In the genomic region with DNA sequence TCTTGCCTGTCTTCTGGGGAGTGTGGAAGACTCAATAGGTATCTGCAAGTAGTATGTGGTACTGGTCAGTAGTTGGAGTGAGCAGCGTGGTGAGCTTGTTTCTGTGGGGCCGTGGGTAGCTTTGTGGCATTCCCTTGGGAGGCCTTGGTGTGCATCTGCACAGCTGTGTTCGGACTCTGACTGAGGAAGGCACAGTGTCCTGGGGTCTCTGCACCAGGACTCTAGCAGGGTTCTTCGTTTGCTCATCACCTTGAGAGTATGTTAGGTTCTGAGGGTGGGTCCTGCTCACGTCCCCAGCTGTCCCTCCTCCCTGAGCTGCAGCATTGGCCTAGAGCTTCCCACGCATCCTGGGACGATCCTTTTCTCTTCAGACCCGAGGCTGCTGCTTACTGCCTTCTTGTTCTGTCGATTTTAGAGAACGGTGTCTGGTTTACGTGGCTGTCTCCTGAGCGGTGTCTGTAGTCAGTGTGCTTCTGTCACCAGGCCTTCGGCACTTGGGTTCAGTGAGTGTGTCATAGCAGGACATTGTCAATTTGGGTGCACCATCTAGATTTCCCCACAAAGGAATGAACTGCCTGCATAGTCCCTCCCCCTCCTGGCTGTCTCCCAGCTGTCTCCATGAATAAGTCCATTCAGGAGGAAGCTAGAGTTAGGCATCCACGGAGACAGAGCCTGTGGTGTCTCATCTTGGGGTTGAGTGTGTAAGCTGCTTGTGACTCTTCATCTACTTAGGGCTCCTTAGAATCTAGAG, we compare ENCODE assay signal across 10 mouse cellular contexts. TPM values are rescaled to one million over a fixed set of nuclear protein-coding genes. Genes with fewer than 3 reads are reported as not detected.
DNase-seq lines count a peak whose midpoint lies in the region; ATAC-seq and TF ChIP-seq lines count a peak whose summit lies in the region.
"Had no signal": no experiment of that assay in that cellular context is flagged by ENCODE, and none has a peak within 500 bp of the region (broad histone marks: within the 10 kb centered on the region; RNA-seq: fewer than 3 reads in every experiment).

No protein-coding gene starts in this region.

- TF ChIP-seq POLR2A in olfactory bulb, adult 2 months (IDR thresholded peaks at IDR 0.05; ENCODE audit: insufficient read depth, low read depth, low read length), result no peak

- no peak overlapping the region for H3K9ac ChIP-seq in embryonic facial prominence, embryonic 12.5 days
- no peak overlapping the region for H3K9ac ChIP-seq in midbrain, embryonic 12.5 days (replicated peaks)
- no peak overlapping the region for H3K9ac ChIP-seq in hindbrain, embryonic 14.5 days
- H3K9ac ChIP-seq: liver, embryonic 13.5 days had no signal

- H3K4me1 ChIP-seq in embryonic facial prominence, embryonic 12.5 days, result no peaks in the 10 kb centered on the region
- H3K4me1 ChIP-seq in embryonic facial prominence, embryonic 10.5 days, result no peaks in the 10 kb centered on the region
- H3K4me1 ChIP-seq in midbrain, embryonic 12.5 days, result peaks cover 5% of the 10 kb centered on the region; the same call in 1 of the 2 replicates
- H3K4me1 ChIP-seq in midbrain, embryonic 10.5 days, result peaks cover 5% of the 10 kb centered on the region; the same call in 1 of the 2 replicates
- no peaks in the 10 kb centered on the region; the same call in 1 of the 2 replicates for H3K4me1 ChIP-seq in hindbrain, embryonic 14.5 days (replicated peaks; ENCODE audit: control insufficient read depth, insufficient read depth, low read length)
- peaks cover 25% of the 10 kb centered on the region for H3K4me1 ChIP-seq in olfactory bulb, adult 2 months (ENCODE audit: control insufficient read depth, insufficient read depth, low read length)
- H3K4me1 ChIP-seq: liver, embryonic 13.5 days had no signal

- DNase-seq in embryonic facial prominence, embryonic 10.5 days (ENCODE audit: low spot score), result no peak
- no peak for DNase-seq in midbrain, embryonic 10.5 days (ENCODE audit: low spot score)
- DNase-seq in hindbrain, embryonic 14.5 days (ENCODE audit: low spot score), result peak; percentile 43
- no peak for DNase-seq in gastrocnemius, postnatal 10 days
- no peak for DNase-seq in T-cell, adult 2 months (ENCODE audit: low spot score)
- DNase-seq: liver, embryonic 13.5 days had no signal

- no peak overlapping the region for H3K27ac ChIP-seq in embryonic facial prominence, embryonic 12.5 days
- no peak overlapping the region for H3K27ac ChIP-seq in embryonic facial prominence, embryonic 10.5 days (replicated peaks)
- H3K27ac ChIP-seq in midbrain, embryonic 12.5 days (replicated peaks), result peak overlapping the region; percentile 6; the same call in 1 of the 2 replicates
- H3K27ac ChIP-seq in midbrain, embryonic 10.5 days (replicated peaks), result no peak overlapping the region
- no peak overlapping the region for H3K27ac ChIP-seq in hindbrain, embryonic 14.5 days
- H3K27ac ChIP-seq in olfactory bulb, adult 2 months (ENCODE audit: insufficient read depth, low read depth, low read length), result peak overlapping the region; percentile 72
- H3K27ac ChIP-seq: liver, embryonic 13.5 days had no signal

- no peak overlapping the region for H3K4me3 ChIP-seq in embryonic facial prominence, embryonic 12.5 days
- no peak overlapping the region for H3K4me3 ChIP-seq in embryonic facial prominence, embryonic 10.5 days
- no peak overlapping the region for H3K4me3 ChIP-seq in midbrain, embryonic 12.5 days
- H3K4me3 ChIP-seq in midbrain, embryonic 10.5 days, result no peak overlapping the region
- no peak overlapping the region for H3K4me3 ChIP-seq in hindbrain, embryonic 14.5 days (replicated peaks; ENCODE audit: low read length)
- H3K4me3 ChIP-seq in olfactory bulb, adult 2 months (ENCODE audit: insufficient read depth, low read depth, low read length), result no peak overlapping the region
- H3K4me3 ChIP-seq: liver, embryonic 13.5 days had no signal

- 78% methylated on average over 14 of the region's 14 CpGs for WGBS in embryonic facial prominence, embryonic 12.5 days
- 81% methylated on average over 14 of the region's 14 CpGs for WGBS in embryonic facial prominence, embryonic 10.5 days
- WGBS in midbrain, embryonic 12.5 days, result 84% methylated on average over 14 of the region's 14 CpGs
- WGBS in midbrain, embryonic 10.5 days, result 89% methylated on average over 14 of the region's 14 CpGs
- WGBS in hindbrain, embryonic 14.5 days, result 71% methylated on average over 14 of the region's 14 CpGs
- 38% methylated on average over 14 of the region's 14 CpGs for WGBS in olfactory bulb, adult 2 months

- no peaks in the 10 kb centered on the region for H3K9me3 ChIP-seq in embryonic facial prominence, embryonic 12.5 days
- no peaks in the 10 kb centered on the region for H3K9me3 ChIP-seq in embryonic facial prominence, embryonic 10.5 days
- no peaks in the 10 kb centered on the region for H3K9me3 ChIP-seq in midbrain, embryonic 12.5 days
- no peaks in the 10 kb centered on the region for H3K9me3 ChIP-seq in midbrain, embryonic 10.5 days (replicated peaks)
- no peaks in the 10 kb centered on the region for H3K9me3 ChIP-seq in hindbrain, embryonic 14.5 days (ENCODE audit: control insufficient read depth, low read length)
- H3K9me3 ChIP-seq: liver, embryonic 13.5 days had no signal

- no peak overlapping the region for H3K4me2 ChIP-seq in embryonic facial prominence, embryonic 12.5 days (replicated peaks)
- H3K4me2 ChIP-seq in midbrain, embryonic 12.5 days (replicated peaks), result no peak overlapping the region
- H3K4me2 ChIP-seq in hindbrain, embryonic 14.5 days (replicated peaks), result no peak overlapping the region
- H3K4me2 ChIP-seq: liver, embryonic 13.5 days had no signal

- no peaks in the 10 kb centered on the region for H3K27me3 ChIP-seq in embryonic facial prominence, embryonic 12.5 days
- H3K27me3 ChIP-seq in embryonic facial prominence, embryonic 10.5 days (replicated peaks; ENCODE audit: low read depth, poor library complexity, severe bottlenecking), result no peaks in the 10 kb centered on the region
- no peaks in the 10 kb centered on the region for H3K27me3 ChIP-seq in midbrain, embryonic 12.5 days
- H3K27me3 ChIP-seq in midbrain, embryonic 10.5 days (ENCODE audit: low read depth, poor library complexity, severe bottlenecking), result no peaks in the 10 kb centered on the region
- no peaks in the 10 kb centered on the region for H3K27me3 ChIP-seq in hindbrain, embryonic 14.5 days (ENCODE audit: control insufficient read depth, insufficient read depth, low read length)
- H3K27me3 ChIP-seq: liver, embryonic 13.5 days had no signal

- H3K36me3 ChIP-seq in embryonic facial prominence, embryonic 12.5 days, result peaks cover 54% of the 10 kb centered on the region
- H3K36me3 ChIP-seq in embryonic facial prominence, embryonic 10.5 days (replicated peaks), result peaks cover 78% of the 10 kb centered on the region
- H3K36me3 ChIP-seq in midbrain, embryonic 12.5 days, result peaks cover 43% of the 10 kb centered on the region
- H3K36me3 ChIP-seq in midbrain, embryonic 10.5 days, result peaks cover 75% of the 10 kb centered on the region
- peaks cover 32% of the 10 kb centered on the region for H3K36me3 ChIP-seq in hindbrain, embryonic 14.5 days (replicated peaks; ENCODE audit: control insufficient read depth, insufficient read depth)

- 0 out of 2 replicates have a peak, but pooled peaks have one; percentile 28 for ATAC-seq in embryonic facial prominence, embryonic 12.5 days (ENCODE audit: insufficient number of reproducible peaks, insufficient read depth, low FRiP score, low TSS enrichment)
- no peak for ATAC-seq in midbrain, embryonic 12.5 days (ENCODE audit: low FRiP score, low read depth)
- peak; percentile 55; the same call in 1 of the 2 replicates for ATAC-seq in hindbrain, embryonic 14.5 days (ENCODE audit: low FRiP score)

- no peak for TF ChIP-seq CTCF in olfactory bulb, adult 2 months (IDR thresholded peaks at IDR 0.05; ENCODE audit: insufficient read depth, low read depth, low read length)

RNA-seq across cellular contexts. Expression of a gene that starts 42.4 kb away (rescaled TPM):
- 0.20 TPM in 1 of 2 replicates, not detected in the other for polyA plus RNA-seq in embryonic facial prominence, embryonic 12.5 days (2016; fragmentation: Nextera tagmentation; extraction: Ambion mirVana)
- polyA plus RNA-seq in embryonic facial prominence, embryonic 10.5 days (2016; fragmentation: Nextera tagmentation; extraction: Ambion mirVana), result not detected in 2 replicates
- 0.57 TPM in 1 of 2 replicates, not detected in the other for polyA plus RNA-seq in midbrain, embryonic 12.5 days (2016; fragmentation: Nextera tagmentation; extraction: Ambion mirVana)
- polyA plus RNA-seq in midbrain, embryonic 10.5 days (2016; fragmentation: Nextera tagmentation; extraction: Ambion mirVana), result 0.20 TPM in 1 of 2 replicates, not detected in the other
- polyA plus RNA-seq in hindbrain, embryonic 14.5 days (2014; fragmentation: Nextera tagmentation; extraction: Ambion mirVana), result 0.42 and 0.64 TPM in 2 replicates
- polyA plus RNA-seq in olfactory bulb, adult 2 months (2012; ENCODE audit: insufficient read depth, insufficient read length, low replicate concordance, missing spikeins), result not detected in 2 replicates
- total RNA-seq in gastrocnemius, postnatal 10 days (2021), result not detected
- polyA plus RNA-seq: liver, embryonic 13.5 days; spleen, adult 2 months had no signal

Comparison
In these comparisons a context has a peak if more than half of its experiments do, and no peak if none do; other contexts are left out.
1. H3K27ac ChIP-seq: peak in midbrain, embryonic 12.5 days (single experiment) and olfactory bulb, adult 2 months (single experiment); none in embryonic facial prominence, embryonic 12.5 days (single experiment), embryonic facial prominence, embryonic 10.5 days (single experiment), midbrain, embryonic 10.5 days (single experiment) and hindbrain, embryonic 14.5 days (single experiment).